Mouse (Mus musculus) midbrain, embryonic 13.5 days (tissue): ENCODE data around the gene Chfr. TPM values are rescaled to one million over a fixed set of nuclear protein-coding genes. Genes with fewer than 3 reads are reported as not detected.
A peak's percentile ranks its signal among the peaks of the same experiment; 100 is the strongest.

Source experiments
- ATAC-seq: fragments of 200-750 bp; cut with Nextera tagmentation; 2 replicates; pipeline ENCODE4 v1.8.0; 2017; ENCODE audit warnings: mild to moderate bottlenecking, moderate TSS enrichment, moderate library complexity
- H3K27ac ChIP-seq: fragments of 300-500 bp; sonication (generic); 2 replicates; pipeline ENCODE4 v1.5.1; 2015; ENCODE audit warnings: inconsistent platforms, mild to moderate bottlenecking, moderate library complexity
- H3K27me3 ChIP-seq: fragments of 300-500 bp; sonication (generic); 2 replicates; pipeline ENCODE4 v1.6.1; 2015; ENCODE audit warnings: mild to moderate bottlenecking, inconsistent platforms
- H3K36me3 ChIP-seq: fragments of 300-500 bp; sonication (generic); 2 replicates; pipeline ENCODE4 v1.6.1; 2015; ENCODE audit warnings: mild to moderate bottlenecking, inconsistent platforms
- H3K4me1 ChIP-seq: fragments of 300-500 bp; sonication (generic); replicated peaks from 2 replicates; pipeline ENCODE4 v1.6.1; 2015; ENCODE audit warnings: inconsistent platforms
- H3K4me2 ChIP-seq: fragments of 300-500 bp; sonication (generic); replicated peaks from 2 replicates; pipeline ENCODE4 v1.6.1; 2015; ENCODE audit warnings: moderate library complexity, mild to moderate bottlenecking, inconsistent platforms
- H3K4me3 ChIP-seq: fragments of 300-500 bp; sonication (generic); replicated peaks from 2 replicates; pipeline ENCODE4 v1.5.1; 2015; ENCODE audit warnings: mild to moderate bottlenecking, inconsistent platforms
- H3K9ac ChIP-seq: fragments of 300-500 bp; sonication (generic); replicated peaks from 2 replicates; pipeline ENCODE4 v1.6.1; 2015; ENCODE audit warnings: mild to moderate bottlenecking, inconsistent platforms
- H3K9me3 ChIP-seq: fragments of 300-500 bp; sonication (generic); 2 replicates; pipeline ENCODE4 v1.6.1; 2016; ENCODE audit warnings: mild to moderate bottlenecking, inconsistent platforms
- WGBS: fragments of 180-500 bp; shearing (Covaris S2); methylation state at CpG from one replicate; pipeline ENCODE4 v1.1.7; 2015; 5-methylcytosine and 5-hydroxymethylcytosine counted together
- polyA plus RNA-seq: library from polyadenylated mRNA; unstranded; fragments of >200 nt; fragmentation: Nextera tagmentation; extraction: Ambion mirVana; gene quantifications from 2 replicates; pipeline ENCODE4 v1.2.1, GENCODE M21; 2015

The Chfr gene
- 106 and 111 TPM in 2 replicates for polyA plus RNA-seq

GRCm38 (mm10) chr5:110135293-110136086, at the start of gene Chfr:
Gene Chfr, plus strand, starts transcription at chr5:110135842.
- Histone ChIP-seq H3K4me1 (peaks cover 12% of the 10 kb centered on the region), H3K4me3 (peak within 1 kb of the TSS; percentile 76), H3K27ac (peak within 1 kb of the TSS; percentile 76), H3K9ac (peak within 1 kb of the TSS; percentile 93), H3K9me3 (no peaks in the 10 kb centered on the region), H3K27me3 (no peaks in the 10 kb centered on the region), H3K36me3 (peaks cover 29% of the 10 kb centered on the region), H3K4me2 (peak within 1 kb of the TSS; percentile 72)
- ATAC-seq, result peak; percentile 99
- 4% methylated on average over 46 of the region's 46 CpGs for WGBS

- H3K4me3 ChIP-seq, result no peak overlapping the region
Observed at GRCm38 (mm10) chr5:110086161-110086866, 49.3 kb upstream of the Chfr start.

GRCm38 (mm10) chr5:110091546-110091945, 44.1 kb upstream of the Chfr start:
- Histone ChIP-seq H3K4me3 (no peak overlapping the region), H3K27me3 (no peaks in the 10 kb centered on the region), H3K27ac (no peak overlapping the region), H3K9ac (no peak overlapping the region), H3K4me1 (0 out of 2 replicates have a peak, but pooled peaks cover 6% of the 10 kb centered on the region), H3K4me2 (no peak overlapping the region), H3K36me3 (no peaks in the 10 kb centered on the region), H3K9me3 (no peaks in the 10 kb centered on the region)
- ATAC-seq, result no peak
- 83% methylated on average over 2 of the region's 2 CpGs for WGBS

More at GRCm38 (mm10) chr5:110086161-110086866, 49.3 kb upstream of the Chfr start:
- 42% methylated on average over 14 of the region's 14 CpGs for WGBS
- Histone ChIP-seq H3K4me2 (no peak overlapping the region), H3K27me3 (no peaks in the 10 kb centered on the region), H3K9me3 (peaks cover 1% of the 10 kb centered on the region; the same call in 1 of the 2 replicates), H3K4me1 (no peaks in the 10 kb centered on the region), H3K36me3 (no peaks in the 10 kb centered on the region), H3K27ac (no peak overlapping the region), H3K9ac (no peak overlapping the region)
- ATAC-seq, result no peak

- H3K4me2 ChIP-seq, result peak within 1 kb of the TSS; percentile 69
- no peaks in the 10 kb centered on the region for H3K9me3 ChIP-seq
- no peaks in the 10 kb centered on the region for H3K36me3 ChIP-seq
- no peak within 1 kb of the TSS for H3K27ac ChIP-seq
- 0 out of 2 replicates have a peak, but pooled peaks cover 6% of the 10 kb centered on the region for H3K4me1 ChIP-seq
- peak within 1 kb of the TSS; percentile 63 for H3K9ac ChIP-seq
- H3K27me3 ChIP-seq, result no peaks in the 10 kb centered on the region
- peak within 1 kb of the TSS; percentile 50 for H3K4me3 ChIP-seq
- 1% methylated on average over 25 of the region's 25 CpGs for WGBS
- ATAC-seq, result peak; percentile 97
Observed at GRCm38 (mm10) chr5:110094030-110094846, 41.4 kb upstream of the Chfr start, which contains the start of gene Gm35315. Gene Gm35315, minus strand, starts transcription at chr5:110094420.

- Histone ChIP-seq H3K9me3 (no peaks in the 10 kb centered on the region), H3K27ac (no peak overlapping the region)
- 6% methylated on average over 4 of the region's 4 CpGs for WGBS
Observed at GRCm38 (mm10) chr5:110094847-110095213, 40.8 kb upstream of the Chfr start.

GRCm38 (mm10) chr5:110098991-110099477, 36.6 kb upstream of the Chfr start:
- no peak for ATAC-seq
- Histone ChIP-seq H3K27me3 (0 out of 2 replicates have a peak, but pooled peaks cover 7% of the 10 kb centered on the region), H3K4me1 (peaks cover 29% of the 10 kb centered on the region), H3K4me2 (no peak overlapping the region), H3K9me3 (no peaks in the 10 kb centered on the region), H3K36me3 (peaks cover 19% of the 10 kb centered on the region), H3K9ac (no peak overlapping the region), H3K27ac (no peak overlapping the region), H3K4me3 (no peak overlapping the region)
- 26% methylated on average over 1 of the region's 1 CpGs for WGBS

More at GRCm38 (mm10) chr5:110094847-110095213, 40.8 kb upstream of the Chfr start:
- ATAC-seq, result peak; percentile 15
- no peaks in the 10 kb centered on the region for H3K27me3 ChIP-seq
- 0 out of 2 replicates have a peak, but pooled peaks cover 8% of the 10 kb centered on the region for H3K4me1 ChIP-seq
- peak overlapping the region; percentile 69 for H3K4me2 ChIP-seq
- peak overlapping the region; percentile 63 for H3K9ac ChIP-seq
- H3K4me3 ChIP-seq, result peak overlapping the region; percentile 50
- H3K36me3 ChIP-seq, result no peaks in the 10 kb centered on the region

- H3K9me3 ChIP-seq, result no peaks in the 10 kb centered on the region
- peaks cover 25% of the 10 kb centered on the region for H3K4me1 ChIP-seq
- peak within 1 kb of the TSS; percentile 36; the same call in 1 of the 2 replicates for H3K4me3 ChIP-seq
- H3K4me2 ChIP-seq, result peak within 1 kb of the TSS; percentile 66
- H3K27me3 ChIP-seq, result 0 out of 2 replicates have a peak, but pooled peaks cover 7% of the 10 kb centered on the region
- ATAC-seq, result no peak
- H3K27ac ChIP-seq, result no peak within 1 kb of the TSS
- H3K36me3 ChIP-seq, result peaks cover 27% of the 10 kb centered on the region
- WGBS, result 6% methylated on average over 25 of the region's 25 CpGs
- H3K9ac ChIP-seq, result no peak within 1 kb of the TSS; the same call in none of the 2 replicates
Observed at GRCm38 (mm10) chr5:110099656-110100580, 35.7 kb upstream of the Chfr start, which contains the start of gene Plcxd1. Gene Plcxd1, plus strand, starts transcription at chr5:110099969.

- Histone ChIP-seq H3K9ac (peak overlapping the region; percentile 49), H3K9me3 (no peaks in the 10 kb centered on the region)
- ATAC-seq, result peak; percentile 21
Observed at GRCm38 (mm10) chr5:110100921-110101631, 34.6 kb upstream of the Chfr start.

GRCm38 (mm10) chr5:110101716-110102347, 33.8 kb upstream of the Chfr start:
- H3K36me3 ChIP-seq, result peaks cover 44% of the 10 kb centered on the region
- WGBS, result 24% methylated on average over 34 of the region's 34 CpGs
- H3K27ac ChIP-seq, result no peak overlapping the region
- peak; percentile 35 for ATAC-seq
- H3K9ac ChIP-seq, result peak overlapping the region; percentile 49
- peaks cover 33% of the 10 kb centered on the region for H3K4me1 ChIP-seq
- H3K4me2 ChIP-seq, result peak overlapping the region; percentile 66
- 0 out of 2 replicates have a peak, but pooled peaks cover 7% of the 10 kb centered on the region for H3K27me3 ChIP-seq
- no peaks in the 10 kb centered on the region for H3K9me3 ChIP-seq
- H3K4me3 ChIP-seq, result peak overlapping the region; percentile 36

More at GRCm38 (mm10) chr5:110100921-110101631, 34.6 kb upstream of the Chfr start:
- Histone ChIP-seq H3K27me3 (0 out of 2 replicates have a peak, but pooled peaks cover 7% of the 10 kb centered on the region), H3K4me2 (peak overlapping the region; percentile 66), H3K36me3 (peaks cover 38% of the 10 kb centered on the region), H3K4me1 (peaks cover 26% of the 10 kb centered on the region), H3K27ac (no peak overlapping the region), H3K4me3 (peak overlapping the region; percentile 36)
- under 1% methylated on average over 35 of the region's 37 CpGs for WGBS
